Mouse (Mus musculus): ENCODE measurements around the gene Syt2.

DNA sequence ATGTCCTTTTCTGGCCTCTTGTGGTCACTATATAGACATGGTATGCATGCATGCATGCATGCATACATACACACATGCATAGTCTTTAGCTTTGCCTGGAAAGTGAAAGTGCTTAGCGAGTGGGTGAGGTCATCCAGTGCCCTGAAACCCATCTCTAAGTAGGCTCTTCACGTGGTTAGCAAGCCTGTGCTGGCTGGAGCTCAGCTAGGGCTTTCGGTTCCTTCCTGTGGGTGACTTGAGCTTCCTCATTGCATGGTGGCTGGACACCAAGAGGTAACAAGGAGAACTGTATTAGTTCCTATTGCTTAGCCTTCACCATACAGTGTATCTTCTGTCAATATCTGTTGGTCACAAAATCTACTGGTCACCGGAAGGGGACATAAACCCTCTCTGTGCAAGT lies 33.0 kb downstream of the Syt2 start:
- no peak for TF ChIP-seq POLR2A (IDR thresholded peaks at IDR 0.05; ENCODE audit: borderline replicate concordance, control insufficient read depth, low read depth, low read length)
- TF ChIP-seq CTCF (IDR thresholded peaks at IDR 0.05; ENCODE audit: control insufficient read depth, insufficient read depth, low read length): no peak

All from bone marrow, adult 2 months (tissue).